Mouse (Mus musculus): ENCODE results near the gene Slc7a1. TPM values are rescaled to one million over a fixed set of nuclear protein-coding genes. Genes with fewer than 3 reads are reported as not detected.

Slc7a1 gene
- polyA plus RNA-seq, 1 experiment = 51.4 TPM

- H3K36me3 ChIP-seq (ENCODE audit: control insufficient read depth, insufficient read depth) = peaks cover 44% of the 10 kb centered on the region
Measured at GRCm38 (mm10) chr5:148359131-148359530, 40.6 kb downstream of the Slc7a1 start.

GRCm38 (mm10) chr5:148357168-148357567 lies 42.5 kb downstream of the Slc7a1 start:
- peaks cover 53% of the 10 kb centered on the region for H3K36me3 ChIP-seq (ENCODE audit: control insufficient read depth, insufficient read depth)
- H3K27me3 ChIP-seq (ENCODE audit: control insufficient read depth, insufficient read depth, insufficient read length) = no peaks in the 10 kb centered on the region
- peaks cover 82% of the 10 kb centered on the region for H3K79me2 ChIP-seq (ENCODE audit: control insufficient read depth, insufficient read depth)
- H3K4me3 ChIP-seq = no peak overlapping the region
- TF ChIP-seq CEBPB (IDR thresholded peaks at IDR 0.05; ENCODE audit: insufficient read depth, poor library complexity, severe bottlenecking) (no peak), E2F4 (IDR thresholded peaks at IDR 0.05; ENCODE audit: insufficient read depth) (no peak), MAX (IDR thresholded peaks at IDR 0.05; ENCODE audit: low read depth) (no peak)
- no peak overlapping the region for H3ac ChIP-seq (ENCODE audit: control insufficient read depth, insufficient read length)
- H3K4me2 ChIP-seq (ENCODE audit: low read depth) = no peak overlapping the region

More at GRCm38 (mm10) chr5:148359131-148359530, 40.6 kb downstream of the Slc7a1 start:
- no peak overlapping the region for H3ac ChIP-seq (ENCODE audit: control insufficient read depth, insufficient read length)
- peaks cover 85% of the 10 kb centered on the region for H3K79me2 ChIP-seq (ENCODE audit: control insufficient read depth, insufficient read depth)
- H3K27me3 ChIP-seq (ENCODE audit: control insufficient read depth, insufficient read depth, insufficient read length) = no peaks in the 10 kb centered on the region
- H3K4me3 ChIP-seq = no peak overlapping the region
- TF ChIP-seq MYOD1 (IDR thresholded peaks at IDR 0.05; ENCODE audit: control insufficient read depth in 1 of 3, insufficient read length in 2 of 3, low read depth in 2 of 3) (no peak), TCF3 (IDR thresholded peaks at IDR 0.05; ENCODE audit: insufficient read length, low read depth) (no peak), MAX (IDR thresholded peaks at IDR 0.05; ENCODE audit: low read depth) (no peak), E2F4 (IDR thresholded peaks at IDR 0.05; ENCODE audit: insufficient read depth) (no peak), POLR2AphosphoS2 (IDR thresholded peaks at IDR 0.05; ENCODE audit: insufficient read length, low read depth) (no peak), USF1 (IDR thresholded peaks at IDR 0.05; ENCODE audit: low read depth) (no peak), POLR2A (IDR thresholded peaks at IDR 0.05; ENCODE audit: insufficient read length, low read depth) (no peak), SRF (IDR thresholded peaks at IDR 0.05; ENCODE audit: control insufficient read depth, insufficient read length, low read depth) (no peak), TCF12 (IDR thresholded peaks at IDR 0.05; ENCODE audit: insufficient read depth, poor library complexity, severe bottlenecking) (no peak), REST (IDR thresholded peaks at IDR 0.05; ENCODE audit: insufficient read depth, insufficient read length) (no peak), MYOG (IDR thresholded peaks at IDR 0.05; ENCODE audit: control insufficient read depth in 1 of 3, insufficient read depth in 1 of 3, insufficient read length in 2 of 3, low read depth in 2 of 3) (no peak), CEBPB (IDR thresholded peaks at IDR 0.05; ENCODE audit: insufficient read depth, poor library complexity, severe bottlenecking) (no peak)
- H3K4me2 ChIP-seq (ENCODE audit: low read depth) = no peak overlapping the region

GRCm38 (mm10) chr5:148355822-148356221 lies 43.9 kb downstream of the Slc7a1 start:
- Histone ChIP-seq H3ac (ENCODE audit: control insufficient read depth, insufficient read length) (no peak overlapping the region), H3K4me3 (no peak overlapping the region), H3K27me3 (ENCODE audit: control insufficient read depth, insufficient read depth, insufficient read length) (no peaks in the 10 kb centered on the region), H3K79me2 (ENCODE audit: control insufficient read depth, insufficient read depth) (peaks cover 86% of the 10 kb centered on the region), H3K4me2 (ENCODE audit: low read depth) (no peak overlapping the region), H3K36me3 (ENCODE audit: control insufficient read depth, insufficient read depth) (peaks cover 65% of the 10 kb centered on the region)
- no peak for TF ChIP-seq TCF3 (IDR thresholded peaks at IDR 0.05; ENCODE audit: insufficient read length, low read depth)
- no peak for TF ChIP-seq SRF (IDR thresholded peaks at IDR 0.05; ENCODE audit: control insufficient read depth, insufficient read length, low read depth)
- no peak for TF ChIP-seq REST (IDR thresholded peaks at IDR 0.05; ENCODE audit: insufficient read depth, insufficient read length)
- no peak for TF ChIP-seq CEBPB (IDR thresholded peaks at IDR 0.05; ENCODE audit: insufficient read depth, poor library complexity, severe bottlenecking)
- no peak for TF ChIP-seq MAX (IDR thresholded peaks at IDR 0.05; ENCODE audit: low read depth)
- TF ChIP-seq POLR2AphosphoS2 (IDR thresholded peaks at IDR 0.05; ENCODE audit: insufficient read length, low read depth) = no peak
- TF ChIP-seq POLR2A (IDR thresholded peaks at IDR 0.05; ENCODE audit: insufficient read length, low read depth) = no peak
- TF ChIP-seq MYOD1 (IDR thresholded peaks at IDR 0.05; ENCODE audit: control insufficient read depth in 1 of 3, insufficient read length in 2 of 3, low read depth in 2 of 3) = no peak
- TF ChIP-seq TCF12 (IDR thresholded peaks at IDR 0.05; ENCODE audit: insufficient read depth, poor library complexity, severe bottlenecking) = no peak
- no peak for TF ChIP-seq USF1 (IDR thresholded peaks at IDR 0.05; ENCODE audit: low read depth)
- TF ChIP-seq E2F4 (IDR thresholded peaks at IDR 0.05; ENCODE audit: insufficient read depth) = no peak
- TF ChIP-seq MYOG (IDR thresholded peaks at IDR 0.05; ENCODE audit: control insufficient read depth in 1 of 3, insufficient read depth in 1 of 3, insufficient read length in 2 of 3, low read depth in 2 of 3) = no peak

- Histone ChIP-seq H3K27me3 (ENCODE audit: control insufficient read depth, insufficient read depth, insufficient read length) (no peaks in the 10 kb centered on the region), H3K79me2 (ENCODE audit: control insufficient read depth, insufficient read depth) (peaks cover 78% of the 10 kb centered on the region), H3K4me2 (ENCODE audit: low read depth) (no peak overlapping the region), H3K36me3 (ENCODE audit: control insufficient read depth, insufficient read depth) (peaks cover 65% of the 10 kb centered on the region), H3K4me3 (no peak overlapping the region), H3ac (ENCODE audit: control insufficient read depth, insufficient read length) (no peak overlapping the region)
- no peak for TF ChIP-seq POLR2A (IDR thresholded peaks at IDR 0.05; ENCODE audit: insufficient read length, low read depth)
- no peak for TF ChIP-seq MAX (IDR thresholded peaks at IDR 0.05; ENCODE audit: low read depth)
- no peak for TF ChIP-seq CEBPB (IDR thresholded peaks at IDR 0.05; ENCODE audit: insufficient read depth, poor library complexity, severe bottlenecking)
- TF ChIP-seq REST (IDR thresholded peaks at IDR 0.05; ENCODE audit: insufficient read depth, insufficient read length) = no peak
- no peak for TF ChIP-seq TCF12 (IDR thresholded peaks at IDR 0.05; ENCODE audit: insufficient read depth, poor library complexity, severe bottlenecking)
- TF ChIP-seq POLR2AphosphoS2 (IDR thresholded peaks at IDR 0.05; ENCODE audit: insufficient read length, low read depth) = no peak
- no peak for TF ChIP-seq USF1 (IDR thresholded peaks at IDR 0.05; ENCODE audit: low read depth)
- no peak for TF ChIP-seq MYOD1 (IDR thresholded peaks at IDR 0.05; ENCODE audit: control insufficient read depth in 1 of 3, insufficient read length in 2 of 3, low read depth in 2 of 3)
- no peak for TF ChIP-seq TCF3 (IDR thresholded peaks at IDR 0.05; ENCODE audit: insufficient read length, low read depth)
- TF ChIP-seq E2F4 (IDR thresholded peaks at IDR 0.05; ENCODE audit: insufficient read depth) = no peak
- TF ChIP-seq SRF (IDR thresholded peaks at IDR 0.05; ENCODE audit: control insufficient read depth, insufficient read length, low read depth) = no peak
- TF ChIP-seq MYOG (IDR thresholded peaks at IDR 0.05; ENCODE audit: control insufficient read depth in 1 of 3, insufficient read depth in 1 of 3, insufficient read length in 2 of 3, low read depth in 2 of 3) = no peak
Measured at GRCm38 (mm10) chr5:148354536-148354935, 45.2 kb downstream of the Slc7a1 start.

DNA sequence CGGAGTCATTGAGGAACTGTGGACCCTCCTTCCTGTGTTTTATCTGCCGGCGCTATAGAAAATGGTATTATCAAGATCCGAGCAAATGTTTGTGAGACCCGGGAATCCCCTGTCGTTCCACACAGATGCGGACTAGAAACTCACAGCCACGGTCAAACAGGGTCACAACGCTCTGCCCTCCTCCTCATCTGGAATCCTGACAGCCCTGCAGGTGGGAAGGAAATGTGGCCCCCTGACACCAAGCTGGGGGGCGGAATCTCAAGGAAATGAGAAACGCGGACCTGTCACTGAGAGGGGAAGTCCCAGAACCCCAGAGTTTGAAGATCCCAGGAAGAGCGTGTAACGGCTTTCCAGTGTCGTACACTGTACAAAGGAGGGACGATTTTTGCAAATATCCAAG lies 46.3 kb downstream of the Slc7a1 start:
- H3ac ChIP-seq (ENCODE audit: control insufficient read depth, insufficient read length) = no peak overlapping the region
- peaks cover 70% of the 10 kb centered on the region for H3K79me2 ChIP-seq (ENCODE audit: control insufficient read depth, insufficient read depth)
- no peak overlapping the region for H3K4me2 ChIP-seq (ENCODE audit: low read depth)
- TF ChIP-seq TCF3 (IDR thresholded peaks at IDR 0.05; ENCODE audit: insufficient read length, low read depth) (no peak), E2F4 (IDR thresholded peaks at IDR 0.05; ENCODE audit: insufficient read depth) (no peak), CEBPB (IDR thresholded peaks at IDR 0.05; ENCODE audit: insufficient read depth, poor library complexity, severe bottlenecking) (no peak), MAX (IDR thresholded peaks at IDR 0.05; ENCODE audit: low read depth) (no peak), POLR2A (IDR thresholded peaks at IDR 0.05; ENCODE audit: insufficient read length, low read depth) (no peak), REST (IDR thresholded peaks at IDR 0.05; ENCODE audit: insufficient read depth, insufficient read length) (no peak), MYOG (IDR thresholded peaks at IDR 0.05; ENCODE audit: control insufficient read depth in 1 of 3, insufficient read depth in 1 of 3, insufficient read length in 2 of 3, low read depth in 2 of 3) (no peak), SRF (IDR thresholded peaks at IDR 0.05; ENCODE audit: control insufficient read depth, insufficient read length, low read depth) (no peak), MYOD1 (IDR thresholded peaks at IDR 0.05; ENCODE audit: control insufficient read depth in 1 of 3, insufficient read length in 2 of 3, low read depth in 2 of 3) (no peak), USF1 (IDR thresholded peaks at IDR 0.05; ENCODE audit: low read depth) (no peak), POLR2AphosphoS2 (IDR thresholded peaks at IDR 0.05; ENCODE audit: insufficient read length, low read depth) (no peak), TCF12 (IDR thresholded peaks at IDR 0.05; ENCODE audit: insufficient read depth, poor library complexity, severe bottlenecking) (no peak)
- H3K27me3 ChIP-seq (ENCODE audit: control insufficient read depth, insufficient read depth, insufficient read length) = no peaks in the 10 kb centered on the region
- no peak overlapping the region for H3K4me3 ChIP-seq
- H3K36me3 ChIP-seq (ENCODE audit: control insufficient read depth, insufficient read depth) = peaks cover 57% of the 10 kb centered on the region

Data from myocyte (in vitro differentiated cells).